Mouse (Mus musculus): ENCODE measurements around the gene Rhof. TPM values are rescaled to one million over a fixed set of nuclear protein-coding genes. Genes with fewer than 3 reads are reported as not detected.

Gene Rhof
- polyA plus RNA-seq, 1 experiment from 2014 or later = 7.1 TPM

- 85% methylated on average over 25 of the region's 25 CpGs for WGBS
- DNase-seq = peak; percentile 45
Measured at GRCm38 (mm10) chr5:123094238-123094991, 38.1 kb downstream of the Rhof start.

DNA sequence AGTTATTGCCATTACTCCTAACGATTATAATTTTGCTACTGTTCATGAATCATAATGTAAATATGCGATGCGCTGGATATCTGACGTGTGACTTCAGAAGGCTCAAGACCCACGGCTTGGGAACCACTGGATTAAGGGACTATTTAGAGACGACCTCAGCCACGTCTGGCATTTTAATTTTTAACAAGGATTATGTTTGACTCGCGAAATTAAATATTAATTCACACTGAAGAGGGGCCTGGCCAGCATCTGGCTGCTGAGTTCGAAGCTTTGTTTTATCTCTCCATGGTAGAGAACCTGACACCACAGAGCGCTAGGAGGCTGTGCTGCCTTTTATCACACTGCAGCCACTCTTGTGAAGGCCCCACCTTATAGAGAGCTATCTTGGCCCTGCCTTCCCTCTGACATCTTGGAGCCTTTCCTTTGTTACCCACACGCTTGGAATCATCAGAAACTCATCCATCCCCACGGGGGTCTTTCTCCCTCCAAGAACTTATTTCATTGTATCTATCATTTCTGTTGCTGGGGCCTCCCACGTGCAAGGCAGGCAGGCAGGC, 39.3 kb downstream of the Rhof start:
- Histone ChIP-seq H3K9me3 (ENCODE audit: control insufficient read depth, low read length) (no peaks in the 10 kb centered on the region), H3K36me3 (ENCODE audit: control insufficient read depth, insufficient read depth, low read length) (no peaks in the 10 kb centered on the region), H3K27me3 (ENCODE audit: control insufficient read depth, insufficient read depth, low read length) (no peaks in the 10 kb centered on the region), H3K27ac (replicated peaks; ENCODE audit: low read depth, low read length) (0 out of 2 replicates have a peak overlapping the region, but pooled peaks have one; percentile 8), H3K4me2 (ENCODE audit: low read length) (no peak overlapping the region), H3K4me1 (ENCODE audit: control insufficient read depth, insufficient read depth, low read length) (no peaks in the 10 kb centered on the region), H3K9ac (replicated peaks; ENCODE audit: low read length) (no peak overlapping the region), H3K4me3 (replicated peaks; ENCODE audit: low read depth, low read length) (no peak overlapping the region)
- ATAC-seq (ENCODE audit: low FRiP score, low TSS enrichment) = no peak
- DNase-seq = no peak
- WGBS = 69% methylated on average over 14 of the region's 14 CpGs

More at GRCm38 (mm10) chr5:123094238-123094991, 38.1 kb downstream of the Rhof start:
- Histone ChIP-seq H3K4me1 (ENCODE audit: control insufficient read depth, insufficient read depth, low read length) (no peaks in the 10 kb centered on the region), H3K9ac (replicated peaks; ENCODE audit: low read length) (no peak overlapping the region), H3K36me3 (ENCODE audit: control insufficient read depth, insufficient read depth, low read length) (no peaks in the 10 kb centered on the region; the same call in 1 of the 2 replicates), H3K27me3 (ENCODE audit: control insufficient read depth, insufficient read depth, low read length) (no peaks in the 10 kb centered on the region), H3K9me3 (ENCODE audit: control insufficient read depth, low read length) (no peaks in the 10 kb centered on the region), H3K27ac (replicated peaks; ENCODE audit: low read depth, low read length) (no peak overlapping the region), H3K4me3 (replicated peaks; ENCODE audit: low read depth, low read length) (no peak overlapping the region), H3K4me2 (ENCODE audit: low read length) (no peak overlapping the region)
- ATAC-seq (ENCODE audit: low FRiP score, low TSS enrichment) = no peak

DNA sequence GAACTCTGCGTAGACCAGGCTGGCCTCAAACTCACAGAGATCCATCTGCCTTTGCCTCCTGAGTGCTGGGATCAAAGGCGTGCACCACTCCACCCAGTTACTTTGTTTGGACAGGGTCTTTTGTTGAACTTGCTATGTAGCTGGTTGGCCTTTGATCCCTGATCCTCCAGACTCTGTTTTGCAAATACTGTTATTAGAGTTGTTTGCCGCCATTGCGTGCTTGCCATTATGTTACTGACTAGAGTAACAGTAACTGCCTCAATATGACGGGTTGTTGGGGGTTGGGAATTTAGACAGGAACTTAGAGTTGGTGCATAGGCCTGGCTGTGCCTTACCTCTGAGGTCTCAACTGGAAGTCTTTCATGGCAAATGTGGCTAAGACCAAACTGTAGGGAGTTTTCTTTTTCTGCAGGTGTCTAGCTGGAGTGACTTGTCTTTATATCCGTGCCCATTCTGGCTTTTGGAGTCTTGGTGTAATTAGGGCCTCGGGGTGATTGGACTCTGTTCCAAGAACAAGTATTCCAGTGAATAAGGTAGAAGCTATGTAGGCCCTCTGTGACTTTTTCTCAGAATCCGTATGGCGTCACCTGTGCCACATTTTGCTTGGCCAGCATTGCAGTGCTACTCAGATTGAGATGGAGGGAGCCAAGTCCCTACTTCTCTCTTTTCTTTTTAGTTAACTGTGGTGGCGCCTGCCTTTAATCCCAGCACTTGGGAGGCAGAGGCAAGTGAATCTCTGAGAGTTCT, 41.8 kb downstream of the Rhof start:
- no peak for DNase-seq
- H3K27me3 ChIP-seq (ENCODE audit: control insufficient read depth, insufficient read depth, low read length) = no peaks in the 10 kb centered on the region
- WGBS = 88% methylated on average over 10 of the region's 10 CpGs
- H3K36me3 ChIP-seq (ENCODE audit: control insufficient read depth, insufficient read depth, low read length) = no peaks in the 10 kb centered on the region
- no peak for ATAC-seq (ENCODE audit: low FRiP score, low TSS enrichment)
- no peak overlapping the region for H3K9ac ChIP-seq (replicated peaks; ENCODE audit: low read length)
- H3K4me2 ChIP-seq (ENCODE audit: low read length) = no peak overlapping the region
- no peak overlapping the region for H3K27ac ChIP-seq (replicated peaks; ENCODE audit: low read depth, low read length)
- no peaks in the 10 kb centered on the region for H3K9me3 ChIP-seq (ENCODE audit: control insufficient read depth, low read length)
- no peaks in the 10 kb centered on the region for H3K4me1 ChIP-seq (ENCODE audit: control insufficient read depth, insufficient read depth, low read length)
- no peak overlapping the region for H3K4me3 ChIP-seq (replicated peaks; ENCODE audit: low read depth, low read length)

- H3K4me2 ChIP-seq (ENCODE audit: low read length) = no peak overlapping the region
- no peaks in the 10 kb centered on the region for H3K36me3 ChIP-seq (ENCODE audit: control insufficient read depth, insufficient read depth, low read length)
- no peak for DNase-seq
- no peaks in the 10 kb centered on the region for H3K27me3 ChIP-seq (ENCODE audit: control insufficient read depth, insufficient read depth, low read length)
- no peak overlapping the region for H3K27ac ChIP-seq (replicated peaks; ENCODE audit: low read depth, low read length)
- no peak overlapping the region for H3K9ac ChIP-seq (replicated peaks; ENCODE audit: low read length)
- no peaks in the 10 kb centered on the region for H3K4me1 ChIP-seq (ENCODE audit: control insufficient read depth, insufficient read depth, low read length)
- H3K9me3 ChIP-seq (ENCODE audit: control insufficient read depth, low read length) = no peaks in the 10 kb centered on the region
- ATAC-seq (ENCODE audit: low FRiP score, low TSS enrichment) = no peak
- 94% methylated on average over 4 of the region's 4 CpGs for WGBS
- H3K4me3 ChIP-seq (replicated peaks; ENCODE audit: low read depth, low read length) = no peak overlapping the region
Measured at GRCm38 (mm10) chr5:123088784-123089183, 43.7 kb downstream of the Rhof start.

DNA sequence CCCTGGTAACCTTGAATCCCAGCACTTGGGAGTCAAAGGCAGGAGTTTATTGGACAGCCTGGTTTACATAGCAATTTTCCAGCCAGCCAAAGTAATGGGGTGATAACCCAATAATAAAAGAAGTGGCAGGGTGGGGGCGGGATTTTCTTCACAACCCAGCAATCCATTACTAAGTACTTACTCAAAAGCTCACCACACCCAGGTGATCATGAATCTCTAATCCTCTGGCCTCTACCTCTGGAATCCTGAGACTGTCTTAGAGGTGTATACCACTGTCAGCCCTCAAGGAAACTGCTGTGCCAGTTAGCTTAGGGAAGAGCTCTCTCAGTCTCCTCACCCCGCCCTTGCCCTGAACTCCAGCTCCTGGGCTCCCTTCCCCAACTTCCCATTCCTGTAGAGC, 46.0 kb downstream of the Rhof start:
- 73% methylated on average over 2 of the region's 2 CpGs for WGBS
- Histone ChIP-seq H3K9me3 (ENCODE audit: control insufficient read depth, low read length) (no peaks in the 10 kb centered on the region), H3K9ac (replicated peaks; ENCODE audit: low read length) (no peak overlapping the region), H3K4me2 (ENCODE audit: low read length) (no peak overlapping the region), H3K4me3 (replicated peaks; ENCODE audit: low read depth, low read length) (no peak overlapping the region), H3K4me1 (ENCODE audit: control insufficient read depth, insufficient read depth, low read length) (no peaks in the 10 kb centered on the region), H3K27me3 (ENCODE audit: control insufficient read depth, insufficient read depth, low read length) (no peaks in the 10 kb centered on the region), H3K36me3 (ENCODE audit: control insufficient read depth, insufficient read depth, low read length) (no peaks in the 10 kb centered on the region), H3K27ac (replicated peaks; ENCODE audit: low read depth, low read length) (no peak overlapping the region)
- DNase-seq (no peak), ATAC-seq (ENCODE audit: low FRiP score, low TSS enrichment) (no peak)

- Histone ChIP-seq H3K27me3 (ENCODE audit: control insufficient read depth, insufficient read depth, low read length) (no peaks in the 10 kb centered on the region), H3K9me3 (ENCODE audit: control insufficient read depth, low read length) (no peaks in the 10 kb centered on the region), H3K9ac (replicated peaks; ENCODE audit: low read length) (no peak overlapping the region), H3K27ac (replicated peaks; ENCODE audit: low read depth, low read length) (no peak overlapping the region), H3K4me1 (ENCODE audit: control insufficient read depth, insufficient read depth, low read length) (no peaks in the 10 kb centered on the region), H3K36me3 (ENCODE audit: control insufficient read depth, insufficient read depth, low read length) (no peaks in the 10 kb centered on the region), H3K4me3 (replicated peaks; ENCODE audit: low read depth, low read length) (no peak overlapping the region), H3K4me2 (ENCODE audit: low read length) (no peak overlapping the region)
- DNase-seq (no peak), ATAC-seq (ENCODE audit: low FRiP score, low TSS enrichment) (no peak)
- WGBS = 70% methylated on average over 13 of the region's 13 CpGs
Measured at GRCm38 (mm10) chr5:123083340-123084050, 49.0 kb downstream of the Rhof start.

DNA sequence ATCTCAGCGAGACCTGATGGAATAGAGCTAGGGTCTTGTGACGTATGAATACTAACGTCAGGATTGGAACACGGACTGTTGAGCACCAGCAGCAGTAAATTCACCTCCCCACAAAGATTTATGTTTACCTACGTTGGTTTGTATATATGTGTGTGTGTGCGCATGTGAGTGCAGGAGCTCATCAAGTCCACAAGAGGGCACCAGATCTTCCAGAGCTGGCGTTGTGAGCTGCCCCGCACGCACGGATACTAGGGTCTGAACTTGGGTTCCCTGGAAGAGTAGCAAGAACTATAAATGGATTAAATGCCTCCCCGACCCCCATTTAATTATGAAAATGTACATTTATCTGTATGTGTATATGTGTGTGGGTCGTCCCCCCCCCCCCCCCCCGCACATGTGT, 52.0 kb downstream of the Rhof start:
- no peak overlapping the region for H3K27ac ChIP-seq (replicated peaks; ENCODE audit: low read depth, low read length)
- WGBS = 98% methylated on average over 13 of the region's 13 CpGs
- no peaks in the 10 kb centered on the region for H3K27me3 ChIP-seq (ENCODE audit: control insufficient read depth, insufficient read depth, low read length)
- H3K9ac ChIP-seq (replicated peaks; ENCODE audit: low read length) = no peak overlapping the region
- ATAC-seq (ENCODE audit: low FRiP score, low TSS enrichment) = no peak
- peaks cover 13% of the 10 kb centered on the region for H3K4me1 ChIP-seq (ENCODE audit: control insufficient read depth, insufficient read depth, low read length)
- no peaks in the 10 kb centered on the region for H3K9me3 ChIP-seq (ENCODE audit: control insufficient read depth, low read length)
- H3K4me3 ChIP-seq (replicated peaks; ENCODE audit: low read depth, low read length) = no peak overlapping the region
- no peaks in the 10 kb centered on the region for H3K36me3 ChIP-seq (ENCODE audit: control insufficient read depth, insufficient read depth, low read length)
- H3K4me2 ChIP-seq (ENCODE audit: low read length) = no peak overlapping the region
- DNase-seq = no peak

DNA sequence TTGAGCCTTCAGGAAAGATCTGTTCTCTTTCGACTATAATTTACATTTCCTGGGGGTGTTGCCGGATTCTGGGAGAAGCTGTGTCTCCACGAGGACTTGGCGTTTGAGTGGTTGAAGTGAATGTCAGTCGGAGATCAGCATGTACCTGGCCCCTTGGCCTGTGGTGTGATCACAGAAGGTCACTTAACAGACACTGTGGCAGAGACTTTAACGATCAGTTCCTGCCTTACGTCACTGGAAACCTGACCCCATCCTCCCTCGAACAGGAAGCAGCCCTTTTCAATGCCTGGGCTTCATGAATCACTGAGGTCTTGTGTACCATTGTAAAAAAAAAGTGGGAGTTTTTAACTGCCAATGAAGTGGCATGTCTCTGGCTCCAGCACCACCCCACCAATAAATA, 52.5 kb downstream of the Rhof start:
- Histone ChIP-seq H3K36me3 (ENCODE audit: control insufficient read depth, insufficient read depth, low read length) (no peaks in the 10 kb centered on the region), H3K27ac (replicated peaks; ENCODE audit: low read depth, low read length) (no peak overlapping the region), H3K4me2 (ENCODE audit: low read length) (no peak overlapping the region), H3K27me3 (ENCODE audit: control insufficient read depth, insufficient read depth, low read length) (no peaks in the 10 kb centered on the region), H3K9me3 (ENCODE audit: control insufficient read depth, low read length) (no peaks in the 10 kb centered on the region), H3K4me1 (ENCODE audit: control insufficient read depth, insufficient read depth, low read length) (peaks cover 14% of the 10 kb centered on the region), H3K4me3 (replicated peaks; ENCODE audit: low read depth, low read length) (no peak overlapping the region), H3K9ac (replicated peaks; ENCODE audit: low read length) (no peak overlapping the region)
- DNase-seq (no peak), ATAC-seq (ENCODE audit: low FRiP score, low TSS enrichment) (no peak)
- WGBS = 92% methylated on average over 8 of the region's 8 CpGs

Data from midbrain, embryonic 14.5 days (tissue).